Mouse (Mus musculus) cortical plate, adult 2 months (tissue): Measurements from ENCODE around the gene Rdh16f1. TPM values are rescaled to one million over a fixed set of nuclear protein-coding genes. Genes with fewer than 3 reads are reported as not detected.
A peak's percentile ranks its signal among the peaks of the same experiment; 100 is the strongest.
"Not testable (repeated sequence)": the region's sequence is repeated elsewhere in the genome, so short reads cannot be mapped to it uniquely, and the experiment has no call there.

Experiments used
- H3K27ac ChIP-seq: fragments of 200-500 bp; 2 replicates; pipeline ENCODE4 v1.5.1; 2012; ENCODE audit warnings: low read length, control low read depth, inconsistent platforms; ENCODE audit not compliant: insufficient read depth
- H3K4me1 ChIP-seq: fragments of 200-500 bp; 2 replicates; pipeline ENCODE4 v1.6.1; 2011; ENCODE audit warnings: low read length; ENCODE audit not compliant: control insufficient read depth, insufficient read depth
- H3K4me3 ChIP-seq: fragments of 200-500 bp; 2 replicates; pipeline ENCODE4 v1.5.1; 2011; ENCODE audit warnings: mild to moderate bottlenecking, low read length, control low read depth; ENCODE audit not compliant: insufficient read depth
- CTCF ChIP-seq: fragments of 200-500 bp; IDR thresholded peaks from 2 replicates; pipeline ENCODE4 v1.5.1; 2011; ENCODE audit warnings: mild to moderate bottlenecking, control low read depth, low read length; ENCODE audit not compliant: insufficient read depth; ENCODE audit errors: extremely low read depth
- POLR2A ChIP-seq: fragments of 200-500 bp; IDR thresholded peaks from 2 replicates; pipeline ENCODE4 v1.6.1; 2011; ENCODE audit warnings: mild to moderate bottlenecking, low read length, control low read depth; ENCODE audit not compliant: insufficient read depth; ENCODE audit errors: extremely low read depth
- polyA plus RNA-seq: library from polyadenylated mRNA; depleted of rRNA; stranded (reverse); fragments of >200 nt; gene quantifications from 2 replicates; pipeline ENCODE4 v1.2.3, GENCODE M21; 2012; rRNA removed

Rdh16f1 gene
- polyA plus RNA-seq, 1 experiment = not detected

DNA sequence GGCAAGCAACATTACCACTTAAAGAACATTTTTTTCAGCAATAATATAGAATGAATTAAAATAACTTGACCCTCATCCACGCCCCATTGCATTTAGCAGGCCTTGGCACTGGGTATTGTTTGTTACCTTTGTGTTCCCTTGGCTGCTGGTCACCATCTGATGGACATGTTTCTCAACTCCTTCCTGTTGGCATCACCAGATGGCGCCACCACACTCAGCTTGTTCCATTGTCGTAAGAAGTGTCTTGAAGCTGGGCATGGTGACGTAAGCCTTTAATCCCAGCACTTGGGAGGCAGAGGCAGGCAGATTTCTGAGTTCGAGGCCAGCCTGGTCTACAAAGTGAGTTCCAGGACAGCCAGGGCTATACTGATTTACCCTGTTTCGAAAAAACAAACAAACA is 65.8 kb downstream of the Rdh16f1 start:
- Histone ChIP-seq H3K4me1 (no peaks in the 10 kb centered on the region), H3K27ac (no peak overlapping the region), H3K4me3 (no peak overlapping the region)
- TF ChIP-seq CTCF = peak; percentile 55
- no peak for TF ChIP-seq POLR2A

DNA sequence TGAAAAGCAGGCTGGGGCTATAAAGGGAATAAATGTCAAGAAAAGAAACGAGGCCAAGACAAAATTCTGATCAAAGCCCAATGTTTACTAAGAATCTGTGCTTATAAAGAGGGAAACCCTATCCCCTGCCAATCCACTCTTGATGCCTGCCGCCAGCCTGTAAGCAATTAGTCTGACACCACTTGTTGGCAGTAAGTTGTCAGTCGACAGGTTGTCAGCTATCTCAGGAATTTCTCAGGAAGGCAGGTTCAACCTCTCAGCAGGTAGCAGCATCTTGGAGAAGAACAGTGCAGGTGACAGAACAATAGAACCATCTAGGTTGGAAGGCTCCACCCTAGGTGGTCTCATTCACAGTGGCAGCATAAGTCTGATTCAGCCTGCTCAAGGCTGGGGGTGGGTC is 69.5 kb downstream of the Rdh16f1 start:
- Histone ChIP-seq H3K27ac (no peak overlapping the region), H3K4me3 (no peak overlapping the region), H3K4me1 (no peaks in the 10 kb centered on the region)
- TF ChIP-seq POLR2A (no peak), CTCF (no peak)

DNA sequence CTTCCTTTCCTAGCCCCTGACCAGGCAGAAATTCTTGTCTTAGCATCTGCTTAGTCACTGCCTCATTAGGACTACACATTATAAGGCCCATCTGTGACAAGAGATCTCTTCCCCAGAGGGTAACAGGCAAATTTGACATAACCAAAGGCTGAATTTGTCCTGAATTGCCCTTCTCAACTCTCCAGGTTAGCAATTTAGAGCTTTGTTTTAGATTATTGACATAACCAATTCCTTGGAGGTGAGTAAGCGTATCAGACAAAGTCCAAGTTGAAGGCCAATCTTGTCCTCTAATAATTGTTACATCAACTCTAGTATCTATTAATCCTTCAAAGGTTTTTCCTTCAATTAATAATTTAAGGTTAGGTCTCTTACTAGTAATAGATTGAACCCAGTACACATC is 74.6 kb downstream of the Rdh16f1 start:
- H3K4me3 ChIP-seq, H3K27ac ChIP-seq, H3K4me1 ChIP-seq: not testable (repeated sequence)

DNA sequence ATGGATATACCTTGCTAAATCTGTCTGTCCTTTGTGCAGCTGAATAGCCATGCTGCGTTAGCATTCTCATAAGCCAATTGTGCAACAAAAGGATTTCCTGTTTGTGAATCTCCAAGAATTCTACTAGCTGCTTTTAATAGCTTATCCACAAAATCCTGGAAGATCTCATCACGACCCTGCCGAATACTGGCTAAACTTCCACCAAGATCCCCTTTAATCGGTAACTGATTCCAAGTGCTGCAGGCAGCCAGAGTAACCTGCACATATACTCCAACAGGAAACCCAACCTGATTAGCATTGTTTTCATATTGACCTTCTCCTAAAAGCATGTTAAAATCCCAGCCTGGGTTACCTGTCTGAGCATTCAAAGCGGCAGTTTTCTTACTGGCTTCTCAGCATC is 75.7 kb downstream of the Rdh16f1 start:
- TF ChIP-seq POLR2A (no peak), CTCF (no peak)
- 0 out of 2 replicates have a peak, but pooled peaks cover 2% of the 10 kb centered on the region for H3K4me1 ChIP-seq
- no peak overlapping the region for H3K27ac ChIP-seq
- no peak overlapping the region for H3K4me3 ChIP-seq

DNA sequence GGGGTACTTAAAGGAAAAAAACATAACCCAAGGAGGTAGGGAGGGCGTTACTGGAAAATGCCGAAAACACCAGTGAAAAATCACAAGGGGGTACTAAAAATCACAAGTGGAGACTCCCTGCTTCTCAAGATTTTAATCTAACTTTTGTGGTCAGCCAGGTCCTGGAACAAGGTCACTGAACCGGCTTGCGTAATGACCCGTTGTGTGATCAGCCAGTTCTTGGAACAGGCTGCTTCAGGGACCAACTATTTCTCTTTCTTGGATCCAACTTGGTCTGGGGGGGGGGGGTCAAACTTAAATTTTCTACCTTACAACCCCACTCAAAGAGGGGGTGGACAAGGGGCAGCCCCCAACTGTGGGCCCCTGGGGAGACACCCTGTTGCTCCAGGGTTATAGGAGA is 78.2 kb downstream of the Rdh16f1 start:
- H3K27ac ChIP-seq, H3K4me1 ChIP-seq, H3K4me3 ChIP-seq: not testable (repeated sequence)

DNA sequence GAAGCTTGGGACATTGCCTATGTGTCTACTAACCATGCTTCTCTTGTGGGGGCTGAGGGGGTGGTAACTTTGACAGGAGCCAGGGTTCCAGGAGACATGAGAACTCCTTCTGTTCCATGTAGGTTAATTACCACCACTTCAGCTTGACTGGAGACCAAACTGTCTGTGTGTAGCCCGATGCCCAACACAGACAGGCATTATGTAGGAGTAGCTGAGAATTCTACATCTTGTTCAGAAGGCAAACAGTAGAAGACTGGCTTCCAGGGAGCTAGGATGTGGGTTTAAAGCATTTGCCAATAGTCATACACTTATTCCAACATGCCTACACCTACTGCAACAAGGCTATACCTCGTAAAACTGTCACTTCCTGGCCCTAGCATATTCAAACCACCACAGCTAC is 79.0 kb downstream of the Rdh16f1 start:
- TF ChIP-seq CTCF (no peak), POLR2A (no peak)
- Histone ChIP-seq H3K4me1 (0 out of 2 replicates have a peak, but pooled peaks cover 2% of the 10 kb centered on the region), H3K4me3 (no peak overlapping the region), H3K27ac (no peak overlapping the region)

DNA sequence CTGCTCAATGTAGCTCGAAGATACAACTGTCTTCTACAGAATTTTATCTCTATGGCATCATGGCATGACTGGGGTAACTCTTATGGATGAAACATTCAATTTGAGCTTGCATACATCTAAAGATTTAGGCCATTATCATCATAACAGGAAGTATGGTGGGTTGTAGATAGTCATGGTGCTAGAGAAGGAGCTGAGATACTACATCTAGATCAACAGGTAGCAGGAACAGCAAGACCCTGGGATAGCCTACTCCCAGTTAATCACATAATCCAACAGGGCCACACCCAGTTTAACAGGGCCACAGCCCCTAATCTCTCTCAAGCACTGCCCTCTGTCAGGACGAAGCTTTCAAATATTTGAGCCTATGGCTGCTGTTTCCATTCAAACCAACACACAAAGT is 81.2 kb downstream of the Rdh16f1 start:
- no peak overlapping the region for H3K4me3 ChIP-seq
- H3K4me1 ChIP-seq = 0 out of 2 replicates have a peak, but pooled peaks cover 2% of the 10 kb centered on the region
- no peak for TF ChIP-seq POLR2A
- no peak for TF ChIP-seq CTCF
- no peak overlapping the region for H3K27ac ChIP-seq

Other genes with a start within 250 kb of the Rdh16f1 start
- 10.0 and 10.6 TPM in 2 replicates for gene Ndufa4l2, start 244.8 kb upstream of the Rdh16f1 start, polyA plus RNA-seq
- gene Shmt2, start 237.3 kb upstream of the Rdh16f1 start, polyA plus RNA-seq = 38.6 and 39.7 TPM in 2 replicates
- 3.0 and 3.8 TPM in 2 replicates for gene Nxph4, start 225.2 kb upstream of the Rdh16f1 start, polyA plus RNA-seq
- gene Lrp1, start 138.6 kb upstream of the Rdh16f1 start, polyA plus RNA-seq = 294 and 309 TPM in 2 replicates
- gene Stat6, start 116.8 kb upstream of the Rdh16f1 start, polyA plus RNA-seq = 11.9 and 12.6 TPM in 2 replicates
- 3.8 TPM in 2 replicates for gene Nemp1, start 92.9 kb upstream of the Rdh16f1 start, polyA plus RNA-seq
- gene Nab2, start 91.2 kb upstream of the Rdh16f1 start, polyA plus RNA-seq = 35.3 and 40.3 TPM in 2 replicates
- 1.3 and 1.7 TPM in 2 replicates for gene Myo1a, start 54.6 kb upstream of the Rdh16f1 start, polyA plus RNA-seq
- gene Tac2, start 35.3 kb upstream of the Rdh16f1 start, polyA plus RNA-seq = 25.9 and 31.9 TPM in 2 replicates
- 5.0 and 5.4 TPM in 2 replicates for gene Zbtb39, start 20.2 kb upstream of the Rdh16f1 start, polyA plus RNA-seq
- 1.3 and 1.4 TPM in 2 replicates for gene Gpr182, start 8.1 kb upstream of the Rdh16f1 start, polyA plus RNA-seq
- gene Rdh1, start 66 bp upstream of the Rdh16f1 start, polyA plus RNA-seq = 0.15 and 0.25 TPM in 2 replicates
- gene Rdh9, start 16.6 kb downstream of the Rdh16f1 start, polyA plus RNA-seq = 0.13 and 1.4 TPM in 2 replicates
- gene Rdh16, start 41.4 kb downstream of the Rdh16f1 start, polyA plus RNA-seq = 0.21 and 0.38 TPM in 2 replicates
- not detected in 2 replicates for gene Rdh19, start 90.1 kb downstream of the Rdh16f1 start, polyA plus RNA-seq
- gene Rdh16f2, start 106.7 kb downstream of the Rdh16f1 start, polyA plus RNA-seq = not detected in 2 replicates
- not detected in 2 replicates for gene Rdh7, start 129.0 kb downstream of the Rdh16f1 start, polyA plus RNA-seq
- 0.09 and 0.15 TPM in 2 replicates for gene Sdr9c7, start 138.7 kb downstream of the Rdh16f1 start, polyA plus RNA-seq
- gene Hsd17b6, start 247.8 kb downstream of the Rdh16f1 start, polyA plus RNA-seq = not detected in 2 replicates